Mouse (Mus musculus) bone marrow macrophage, adult 2 months (primary cell): Measurements from ENCODE around the gene Gm17606.

Source experiments
- CTCF ChIP-seq: IDR thresholded peaks from 2 replicates; pipeline ENCODE4 v1.5.1; 2012; ENCODE audit warnings: low read depth, mild to moderate bottlenecking, low read length, moderate library complexity
- POLR2A ChIP-seq: IDR thresholded peaks from 2 replicates; pipeline ENCODE4 v1.6.1; 2012; ENCODE audit warnings: mild to moderate bottlenecking, low read depth, low read length, borderline replicate concordance

GRCm38 (mm10) chr14:54643011-54643410 lies 2.3 kb downstream of the Gm17606 start:
- no peak for TF ChIP-seq POLR2A
- no peak for TF ChIP-seq CTCF
